Mouse (Mus musculus) CD8-positive naive resting alpha-beta T cell, adult 2 months (primary cell): ENCODE measurements at regions not wholly inside any gene's neighbourhood (a gene's known extent, or its start where the extent isn't known, plus 50 kb on each side); places are given as distances from the start of the nearest gene placed in this dataset.
"Not testable (repeated sequence)": the region's sequence is repeated elsewhere in the genome, so short reads cannot be mapped to it uniquely, and the experiment has no call there.

Experiments
- DNase-seq, 2 experiments: peaks; one replicate each; pipeline ENCODE4 v3.0.0; 2022; ENCODE audit warnings: low read depth in 2 of 2, low spot score in 2 of 2

GRCm38 (mm10) chr6:99904044-99904443 is 177.9 kb upstream of the Prok2 start:
- not testable (repeated sequence) for DNase-seq

DNA sequence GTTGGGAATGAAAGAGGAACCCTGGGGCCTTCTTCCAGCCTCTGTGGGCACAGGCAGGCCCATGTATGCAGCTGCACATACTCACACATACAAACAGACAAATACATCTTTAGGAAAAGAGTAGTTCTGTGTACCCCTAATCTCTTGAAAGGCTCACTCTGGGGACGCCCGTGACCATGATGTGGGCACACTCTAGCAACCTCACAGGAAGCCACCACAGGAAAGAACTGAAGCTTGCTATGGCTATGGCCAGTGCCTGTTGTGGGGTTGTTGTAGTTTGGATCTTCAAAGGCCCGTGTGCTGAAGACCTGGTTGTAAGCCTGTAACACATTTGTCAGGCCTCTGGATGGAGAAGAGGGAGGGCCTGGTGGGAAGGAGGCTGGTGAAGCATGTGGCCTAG is 175.4 kb upstream of the Prok2 start:
- peak; percentile 4 to 19 for DNase-seq

DNA sequence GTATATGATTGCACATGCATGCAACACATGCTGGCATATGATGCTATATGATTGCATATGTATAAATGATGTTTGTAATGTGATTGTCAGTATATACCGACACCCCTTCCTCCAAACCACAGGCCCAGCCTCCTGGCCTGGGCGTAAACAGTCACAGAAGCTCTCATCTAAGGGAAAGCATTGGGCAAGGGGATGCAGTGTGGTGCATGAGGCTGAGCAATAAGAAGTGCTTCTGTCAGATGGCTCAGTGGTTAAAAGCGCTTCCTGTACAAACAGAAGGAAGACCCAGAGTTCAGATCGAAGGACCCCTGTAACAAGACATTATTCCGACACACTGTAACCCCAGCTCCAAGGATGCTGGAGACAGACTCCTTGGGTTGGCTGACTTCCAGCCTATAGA is 175.0 kb upstream of the Prok2 start:
- no peak for DNase-seq

- DNase-seq: no peak
Observed at GRCm38 (mm10) chr6:99899704-99900103, 173.5 kb upstream of the Prok2 start.

DNA sequence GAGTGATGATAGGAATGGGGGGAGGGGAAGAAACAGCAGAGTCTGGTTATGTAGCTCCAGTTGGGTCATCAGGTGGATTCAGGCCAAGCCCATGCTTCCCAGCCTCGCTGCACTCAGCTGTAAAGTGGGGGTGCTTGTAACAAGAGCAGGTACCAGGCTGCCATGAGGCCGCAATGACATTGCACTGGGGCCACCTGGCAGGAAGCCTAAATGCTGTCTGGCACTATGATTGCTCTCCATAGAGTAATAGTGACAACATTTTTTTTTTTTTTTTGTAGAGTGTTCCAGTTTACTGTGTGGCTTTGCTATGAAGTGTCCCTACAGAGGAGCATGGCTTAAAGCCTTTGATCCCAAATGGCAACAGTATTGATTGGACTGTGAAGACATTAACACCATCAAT is 171.9 kb upstream of the Prok2 start:
- DNase-seq: no peak

DNA sequence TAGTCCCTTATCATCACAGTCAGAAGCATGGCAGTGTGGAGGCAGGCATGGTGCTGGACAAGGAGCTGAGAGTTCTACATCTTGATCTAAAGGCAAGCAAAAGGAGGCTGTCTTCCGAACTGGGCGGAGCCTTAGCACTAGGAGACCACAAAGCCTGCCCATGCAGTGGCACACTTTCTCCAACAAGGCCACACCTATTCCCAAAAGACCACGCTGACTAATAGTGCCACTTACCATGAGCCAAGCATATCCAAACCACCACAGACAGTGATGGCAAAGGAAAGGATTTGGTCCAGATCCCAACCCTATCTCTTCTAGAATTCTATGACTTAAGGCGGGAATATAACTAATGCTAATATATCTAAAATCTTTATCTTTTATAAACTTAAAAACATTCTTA is 169.4 kb upstream of the Prok2 start:
- DNase-seq: no peak

DNA sequence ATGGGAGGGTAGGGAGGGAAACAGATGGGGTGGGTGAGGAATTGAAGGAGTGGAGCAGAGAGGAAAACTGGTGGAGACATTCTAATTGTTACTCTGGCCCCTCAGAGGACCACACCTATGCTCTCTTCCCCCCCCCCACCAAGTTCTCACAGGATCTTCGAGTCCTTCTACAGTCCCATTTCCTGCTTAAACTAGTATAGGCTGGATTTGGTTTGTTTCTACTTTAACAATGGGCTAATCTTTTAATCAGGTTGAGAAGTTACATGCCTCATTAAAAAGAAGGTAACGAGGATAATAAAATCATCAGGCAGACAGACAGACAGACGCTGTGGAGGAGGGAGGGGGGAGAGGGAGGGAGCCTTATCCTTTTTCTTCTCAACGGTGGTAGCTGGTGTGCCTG is 167.7 kb upstream of the Prok2 start:
- no peak for DNase-seq

DNA sequence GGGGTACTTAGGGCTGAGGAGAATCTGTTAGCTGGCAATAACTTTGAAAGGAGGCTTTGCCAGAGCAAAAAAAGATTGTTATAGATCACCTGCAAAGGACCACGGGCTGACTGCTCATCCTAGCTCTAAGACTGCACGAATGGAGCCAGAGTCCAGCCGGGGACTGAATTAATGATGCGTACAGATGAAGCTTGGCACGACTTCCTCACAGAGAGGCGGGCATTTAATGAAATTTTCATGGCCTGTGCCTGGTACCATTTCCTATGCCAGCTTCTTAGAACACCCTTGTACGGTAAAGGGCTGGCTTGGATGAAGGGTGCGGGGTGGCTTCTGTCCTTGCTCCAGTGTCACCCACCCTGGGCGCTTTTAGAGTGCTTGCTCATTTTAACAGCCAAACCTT is 166.0 kb upstream of the Prok2 start:
- no peak for DNase-seq

- no peak for DNase-seq
Observed at GRCm38 (mm10) chr6:99891790-99892189, 165.6 kb upstream of the Prok2 start.

- no peak for DNase-seq
Observed at GRCm38 (mm10) chr6:99890805-99891204, 164.6 kb upstream of the Prok2 start.

- no peak for DNase-seq
Observed at GRCm38 (mm10) chr6:99889055-99889454, 162.9 kb upstream of the Prok2 start.

GRCm38 (mm10) chr6:99887904-99888303 is 161.7 kb upstream of the Prok2 start:
- no peak for DNase-seq

DNA sequence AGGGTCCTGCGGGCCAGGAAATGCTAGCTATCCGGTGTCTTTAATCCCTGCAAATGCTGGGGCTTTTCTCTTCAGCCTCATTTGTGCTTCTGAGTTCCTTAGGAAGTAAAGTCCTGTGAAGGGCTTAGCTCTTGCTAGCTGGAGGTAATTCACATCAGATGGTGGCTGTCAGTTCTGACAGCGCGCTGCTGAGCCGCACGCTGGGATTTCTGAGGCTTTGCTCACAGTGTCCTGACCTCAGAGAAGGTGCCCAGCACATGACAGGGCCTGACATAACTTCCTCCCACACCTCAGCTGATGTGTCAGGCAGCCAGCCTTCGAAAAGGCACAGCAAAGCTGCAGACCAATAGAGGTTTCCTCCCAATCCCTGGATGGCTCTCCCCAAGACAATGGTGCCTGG is 158.6 kb upstream of the Prok2 start:
- no peak for DNase-seq

DNA sequence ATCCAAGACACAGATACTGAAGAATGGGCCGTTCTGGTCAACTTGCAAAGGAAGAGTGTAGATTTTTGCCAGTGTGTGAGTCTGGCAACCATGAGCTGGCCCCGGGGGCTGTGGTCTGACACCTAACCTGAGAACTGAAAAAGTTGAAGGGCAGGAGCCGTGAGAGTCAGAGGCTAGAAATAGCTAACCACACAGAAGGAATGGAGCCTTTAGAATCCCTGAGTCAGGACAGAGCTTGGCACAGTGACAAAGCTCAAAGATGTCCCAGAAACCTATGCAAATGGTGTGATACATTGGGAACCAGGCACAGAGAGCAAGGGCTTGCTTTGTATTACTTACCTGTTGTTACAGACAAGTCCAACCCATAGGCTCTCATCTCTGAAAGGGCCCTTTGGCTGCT is 157.9 kb upstream of the Prok2 start:
- no peak for DNase-seq

- DNase-seq: no peak
Observed at GRCm38 (mm10) chr6:99881606-99882005, 155.4 kb upstream of the Prok2 start.

GRCm38 (mm10) chr6:99874852-99875251 is 148.7 kb upstream of the Prok2 start:
- DNase-seq: no peak

DNA sequence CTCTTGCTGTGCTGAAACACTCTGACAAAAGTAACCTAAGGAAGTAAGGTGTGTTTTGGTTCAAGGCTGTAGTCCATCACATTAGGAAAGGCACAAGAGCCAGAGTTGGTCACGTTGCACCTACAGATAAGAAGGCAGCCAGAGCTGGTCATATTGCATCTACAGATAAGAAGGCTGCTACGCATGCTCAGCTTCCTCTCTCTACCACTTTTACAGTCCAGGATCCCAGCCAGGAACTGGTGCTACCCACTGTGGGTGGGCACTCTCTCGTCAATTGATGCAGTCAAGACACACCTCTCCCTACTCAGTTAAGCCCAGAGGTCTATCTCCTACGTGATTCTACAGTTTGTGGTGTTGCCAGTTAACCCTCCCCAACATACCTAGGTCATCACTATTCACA is 147.8 kb upstream of the Prok2 start:
- DNase-seq: no peak

GRCm38 (mm10) chr6:99866061-99866460 is 139.9 kb upstream of the Prok2 start:
- no peak for DNase-seq

DNA sequence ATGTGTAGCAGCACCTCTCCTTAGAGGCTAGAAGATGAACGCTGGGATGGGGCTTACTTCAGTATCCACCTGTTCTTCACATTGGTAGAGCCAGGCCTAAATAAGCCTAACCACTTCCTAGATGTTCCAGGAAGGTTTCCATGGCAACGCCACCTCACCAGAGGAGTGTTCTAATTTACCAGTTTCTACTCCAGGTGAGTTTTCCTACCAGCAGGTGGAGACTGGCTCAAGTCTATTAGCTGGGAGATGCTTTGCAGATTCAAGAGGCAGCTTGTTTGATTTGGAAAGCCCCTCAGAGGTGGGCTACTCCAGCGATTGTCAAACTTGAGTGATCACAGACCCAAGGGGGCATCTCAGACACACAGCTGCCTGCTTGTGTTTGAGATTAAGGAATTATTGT is 138.8 kb upstream of the Prok2 start:
- no peak for DNase-seq

DNA sequence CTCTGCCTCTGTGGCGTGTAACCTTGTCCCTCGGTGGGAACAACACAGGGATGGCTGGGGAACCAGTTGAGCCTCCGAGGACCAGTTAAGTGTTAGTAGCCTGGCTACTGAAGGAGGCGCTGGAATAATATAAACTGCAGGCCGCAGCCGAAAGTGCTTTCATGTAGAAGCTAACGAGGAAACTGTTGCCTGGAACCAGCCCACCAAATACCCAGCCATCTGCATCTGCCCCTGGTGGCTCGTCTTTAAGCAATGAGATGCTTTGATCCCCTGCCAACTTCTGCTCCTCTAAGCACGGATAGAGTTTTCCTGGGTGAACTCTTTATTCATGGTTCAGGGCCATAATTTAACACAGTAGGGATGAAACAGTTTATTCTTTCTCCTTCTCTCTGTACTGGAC is 137.2 kb upstream of the Prok2 start:
- no peak for DNase-seq

GRCm38 (mm10) chr6:99857411-99857810 is 131.2 kb upstream of the Prok2 start:
- DNase-seq: no peak

DNA sequence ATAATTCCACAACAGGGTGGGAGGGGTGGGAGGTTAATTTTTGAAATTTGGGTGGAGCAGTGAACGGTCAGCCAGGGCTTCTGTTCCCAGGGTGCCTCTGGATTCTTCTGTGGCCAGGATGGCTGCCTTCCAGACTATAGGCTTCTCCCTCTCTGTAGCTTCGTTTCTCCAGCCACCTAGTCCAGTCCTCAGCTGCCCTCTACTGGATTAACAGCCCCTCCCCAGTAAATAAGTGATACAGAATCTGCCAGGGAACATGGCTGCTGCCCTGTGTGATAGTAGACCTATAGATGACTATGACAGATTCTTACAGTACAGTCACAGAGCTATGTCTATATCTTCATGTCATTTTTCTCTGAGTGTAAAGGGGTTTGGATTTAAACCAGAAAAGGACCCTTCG is 127.5 kb upstream of the Prok2 start:
- no peak for DNase-seq

DNA sequence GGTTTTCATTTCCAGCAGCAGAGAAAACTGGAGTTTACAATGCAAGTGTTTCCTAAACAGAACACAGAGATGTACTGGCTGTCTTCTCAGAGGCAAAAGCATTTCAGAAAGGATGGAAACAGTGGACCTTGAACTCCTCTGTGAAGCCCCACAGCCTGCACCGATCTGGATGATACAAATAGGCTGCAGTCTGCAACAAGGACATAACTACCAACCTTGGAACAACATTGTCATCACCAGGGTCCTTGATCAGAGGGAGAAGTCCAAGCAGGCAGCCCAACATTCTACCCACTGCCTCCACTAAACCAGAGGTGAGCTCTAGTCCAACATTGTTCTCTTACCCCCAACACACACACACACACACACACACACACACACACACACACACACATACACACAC is 124.5 kb upstream of the Prok2 start:
- no peak for DNase-seq

DNA sequence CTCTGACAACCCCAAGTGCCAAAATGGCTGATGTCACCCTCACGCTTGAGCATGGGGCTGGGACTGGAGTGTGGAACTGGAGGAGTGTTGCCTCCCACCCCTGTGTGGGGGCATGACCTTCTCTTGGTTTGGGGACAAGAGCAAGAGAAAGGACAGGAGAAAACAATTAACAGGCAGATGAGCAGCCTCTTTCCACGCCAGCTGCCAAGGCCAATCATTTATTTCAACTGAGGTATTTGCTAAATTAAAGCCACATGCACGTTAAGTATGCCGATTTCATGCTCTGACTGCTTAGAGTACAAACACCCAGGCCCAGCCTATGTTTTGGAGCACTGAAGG is 119.3 kb upstream of the Prok2 start:
- no peak for DNase-seq
